Mouse (Mus musculus) intestine, embryonic 14.5 days (tissue): ENCODE measurements around the gene Emid1. TPM values are rescaled to one million over a fixed set of nuclear protein-coding genes. Genes with fewer than 3 reads are reported as not detected.

Experiments used
- ATAC-seq: fragments of 200-750 bp; cut with Nextera tagmentation; replicated peaks from 2 replicates; pipeline ENCODE4 v1.8.0; 2017; ENCODE audit warnings: low read depth, moderate number of reproducible peaks, moderate TSS enrichment, moderate library complexity; ENCODE audit not compliant: low FRiP score, low TSS enrichment
- DNase-seq: peaks from one replicate; pipeline ENCODE4 v3.0.0-alpha.2; 2018; ENCODE audit warnings: low spot score
- H3K27ac ChIP-seq: fragments of 300-500 bp; sonication (generic); 2 replicates; pipeline ENCODE4 v1.5.1; 2014; ENCODE audit warnings: low read depth, mild to moderate bottlenecking, control low read depth
- H3K27me3 ChIP-seq: fragments of 300-500 bp; sonication (generic); replicated peaks from 2 replicates; pipeline ENCODE4 v1.6.1; 2014; ENCODE audit warnings: low read length, control low read depth; ENCODE audit not compliant: control insufficient read depth, insufficient read depth
- H3K36me3 ChIP-seq: fragments of 300-500 bp; sonication (generic); 2 replicates; pipeline ENCODE4 v1.6.1; 2014; ENCODE audit warnings: low read length, control low read depth; ENCODE audit not compliant: control insufficient read depth, insufficient read depth
- H3K4me1 ChIP-seq: fragments of 300-500 bp; sonication (generic); replicated peaks from 2 replicates; pipeline ENCODE4 v1.6.1; 2014; ENCODE audit warnings: low read length, control low read depth, mixed read lengths; ENCODE audit not compliant: control insufficient read depth, insufficient read depth
- H3K4me2 ChIP-seq: fragments of 300-500 bp; sonication (generic); 2 replicates; pipeline ENCODE4 v1.6.1; 2014; ENCODE audit warnings: low read length
- H3K4me3 ChIP-seq: fragments of 300-500 bp; sonication (generic); 2 replicates; pipeline ENCODE4 v1.5.1; 2014; ENCODE audit warnings: low read depth, low read length, control low read depth, mixed read lengths
- H3K9ac ChIP-seq: fragments of 300-500 bp; sonication (generic); 2 replicates; pipeline ENCODE4 v1.6.1; 2014; ENCODE audit warnings: mild to moderate bottlenecking, low read length
- H3K9me3 ChIP-seq: fragments of 300-500 bp; sonication (generic); 2 replicates; pipeline ENCODE4 v1.6.1; 2016; ENCODE audit warnings: low read length, control low read depth; ENCODE audit not compliant: control insufficient read depth
- WGBS: fragments of 180-500 bp; shearing (Covaris S2); extraction: QIAGEN DNeasy Blood & Tissue Kit; methylation state at CpG from one replicate; pipeline ENCODE4 v1.1.7; 2014; 5-methylcytosine and 5-hydroxymethylcytosine counted together
- polyA plus RNA-seq: library from polyadenylated mRNA; unstranded; fragments of >200 nt; fragmentation: Nextera tagmentation; extraction: Ambion mirVana; gene quantifications from 2 replicates; pipeline ENCODE4 v1.2.1, GENCODE M21; 2014

The Emid1 gene
- polyA plus RNA-seq = 74.8 and 88.5 TPM in 2 replicates

DNA sequence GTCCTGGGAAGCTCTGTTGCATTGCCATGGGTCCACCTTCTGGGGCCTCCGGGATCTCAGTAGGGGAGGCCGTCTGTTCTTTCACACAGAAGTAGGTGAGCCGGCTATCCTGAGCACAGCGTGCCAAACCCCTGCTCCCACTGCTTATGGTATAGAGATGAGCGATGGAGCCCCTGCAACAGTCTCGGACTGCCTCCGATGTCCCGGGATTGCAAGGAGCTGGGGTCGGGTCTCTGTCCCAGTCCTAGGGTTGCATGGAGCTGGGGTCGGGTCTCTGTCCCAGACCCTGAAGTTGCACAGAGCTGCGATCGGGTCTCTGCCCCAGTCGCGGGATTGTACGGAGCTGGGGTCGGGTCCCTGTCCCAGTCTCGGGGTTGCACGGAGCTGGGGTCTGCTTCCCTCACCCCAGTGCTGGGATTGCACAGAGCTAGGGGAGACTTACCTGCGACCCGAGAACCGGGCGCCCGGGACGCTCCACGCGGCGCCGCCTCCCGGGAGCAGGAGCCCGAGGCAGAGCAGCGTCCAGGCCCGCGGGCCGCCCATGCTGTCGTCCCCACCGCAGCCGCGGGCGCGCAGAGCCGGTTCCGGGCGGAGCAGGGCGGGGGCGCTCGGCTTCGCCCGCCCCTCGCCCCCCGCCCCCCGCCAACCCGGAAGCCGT lies at the start of gene Emid1:
Gene Emid1, minus strand, starts transcription at position 578 of the 658 bp plus-strand sequence.
- Histone ChIP-seq H3K9ac (peak within 1 kb of the TSS; percentile 81), H3K9me3 (no peaks in the 10 kb centered on the region), H3K4me2 (peak within 1 kb of the TSS; percentile 89), H3K27me3 (no peaks in the 10 kb centered on the region), H3K27ac (peak within 1 kb of the TSS; percentile 54; the same call in 1 of the 2 replicates), H3K36me3 (no peaks in the 10 kb centered on the region), H3K4me1 (peaks cover 40% of the 10 kb centered on the region), H3K4me3 (peak within 1 kb of the TSS; percentile 63)
- DNase-seq = peak; percentile 85
- peak; percentile 51; the same call in 1 of the 2 replicates for ATAC-seq
- under 1% methylated on average over 46 of the region's 53 CpGs for WGBS

DNA sequence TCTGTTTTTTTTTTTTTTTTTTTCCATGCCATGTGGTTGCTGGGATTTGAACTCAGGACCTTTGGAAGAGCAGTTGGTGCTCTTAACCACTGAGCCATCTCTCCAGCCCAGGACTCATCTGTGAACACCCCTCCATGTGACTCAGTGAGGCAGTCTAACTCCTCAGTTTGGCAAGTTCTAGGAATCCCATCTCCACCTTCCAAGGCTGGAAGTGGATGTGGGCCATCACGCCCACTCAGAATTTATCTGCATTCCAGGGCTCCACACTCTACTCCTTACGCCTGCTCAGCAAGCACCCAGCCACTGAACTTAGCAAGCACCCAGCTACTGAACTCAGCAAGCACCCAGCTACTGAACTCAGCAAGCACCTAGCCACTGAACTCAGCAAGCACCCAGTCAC lies 47.8 kb upstream of the Emid1 start:
- Histone ChIP-seq H3K4me1 (no peaks in the 10 kb centered on the region), H3K36me3 (peaks cover 18% of the 10 kb centered on the region; the same call in 1 of the 2 replicates), H3K27ac (no peak overlapping the region), H3K9ac (no peak overlapping the region), H3K4me3 (no peak overlapping the region), H3K9me3 (no peaks in the 10 kb centered on the region), H3K27me3 (no peaks in the 10 kb centered on the region), H3K4me2 (no peak overlapping the region)
- ATAC-seq = no peak
- DNase-seq = no peak
- 78% methylated on average over 2 of the region's 2 CpGs for WGBS

DNA sequence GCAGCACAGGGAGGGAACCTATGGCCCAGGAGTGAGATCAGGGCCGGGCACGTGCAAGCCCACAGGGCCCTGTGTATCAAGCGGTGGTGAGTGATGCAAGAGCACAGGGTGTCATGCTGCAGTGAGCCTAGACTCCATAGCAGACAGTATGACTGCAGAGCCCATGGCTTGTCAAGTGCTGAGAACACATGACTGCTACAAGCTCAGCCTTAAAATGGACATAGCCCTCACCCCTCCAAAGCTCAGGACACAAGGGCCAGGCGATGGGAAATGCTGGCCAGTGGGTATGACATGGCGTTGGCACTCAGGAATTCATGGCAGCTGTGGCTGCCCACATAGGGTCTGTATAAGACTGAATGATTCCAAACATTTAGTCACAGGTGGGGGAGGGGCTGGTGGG lies 45.0 kb upstream of the Emid1 start:
- H3K27me3 ChIP-seq = no peaks in the 10 kb centered on the region
- 0 out of 2 replicates have a peak, but pooled peaks cover 3% of the 10 kb centered on the region for H3K4me1 ChIP-seq
- peaks cover 23% of the 10 kb centered on the region; the same call in 1 of the 2 replicates for H3K36me3 ChIP-seq
- 83% methylated on average over 5 of the region's 5 CpGs for WGBS
- H3K27ac ChIP-seq = no peak overlapping the region
- no peak for ATAC-seq
- H3K4me2 ChIP-seq = no peak overlapping the region
- DNase-seq = no peak
- H3K4me3 ChIP-seq = no peak overlapping the region
- H3K9ac ChIP-seq = no peak overlapping the region
- H3K9me3 ChIP-seq = no peaks in the 10 kb centered on the region

DNA sequence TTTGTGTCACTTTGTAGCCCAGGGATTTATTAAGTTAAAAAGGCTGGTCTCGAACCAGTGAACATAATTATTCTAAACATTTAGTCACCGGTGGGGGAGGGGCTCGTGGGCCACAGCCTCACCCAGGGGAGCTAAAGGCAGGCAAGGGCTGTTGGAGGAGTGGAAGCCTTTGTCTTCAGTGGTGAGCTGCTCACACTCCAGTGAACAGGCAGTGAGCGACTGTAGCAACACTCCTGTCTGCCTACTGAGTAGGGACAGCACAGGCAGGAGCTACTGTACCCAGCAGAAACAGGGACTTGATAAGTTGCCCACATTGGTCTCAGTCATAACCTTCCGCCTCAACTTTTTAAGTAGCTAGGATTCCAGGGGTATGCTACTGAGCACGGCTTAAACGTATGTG lies 44.5 kb upstream of the Emid1 start:
- Histone ChIP-seq H3K4me2 (no peak overlapping the region), H3K9ac (no peak overlapping the region), H3K27ac (no peak overlapping the region), H3K4me3 (no peak overlapping the region), H3K4me1 (0 out of 2 replicates have a peak, but pooled peaks cover 3% of the 10 kb centered on the region), H3K27me3 (no peaks in the 10 kb centered on the region), H3K36me3 (peaks cover 23% of the 10 kb centered on the region; the same call in 1 of the 2 replicates), H3K9me3 (no peaks in the 10 kb centered on the region)
- no peak for DNase-seq
- no peak for ATAC-seq
- 82% methylated on average over 7 of the region's 7 CpGs for WGBS

DNA sequence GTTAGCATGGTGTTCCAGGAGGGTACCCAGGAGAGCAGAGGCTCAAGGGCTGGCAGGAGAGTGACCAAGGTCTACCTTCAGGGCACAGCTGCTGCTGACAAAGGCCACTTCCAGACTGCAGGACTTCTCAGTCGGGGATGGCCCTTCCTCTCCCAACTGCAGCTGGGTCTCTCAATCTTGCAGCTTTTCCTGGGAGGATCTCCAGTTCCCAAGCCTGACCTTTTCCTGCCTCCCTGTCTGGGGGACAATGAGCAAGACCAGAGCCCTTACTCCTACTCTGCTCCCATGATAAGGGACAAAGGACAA lies 41.5 kb upstream of the Emid1 start:
- no peaks in the 10 kb centered on the region for H3K9me3 ChIP-seq
- H3K27ac ChIP-seq = no peak overlapping the region
- H3K4me3 ChIP-seq = no peak overlapping the region
- 0 out of 2 replicates have a peak, but pooled peaks cover 3% of the 10 kb centered on the region for H3K4me1 ChIP-seq
- DNase-seq = no peak
- ATAC-seq = no peak
- WGBS = 27% methylated on average over 1 of the region's 1 CpGs
- no peaks in the 10 kb centered on the region for H3K27me3 ChIP-seq
- no peak overlapping the region for H3K9ac ChIP-seq
- H3K4me2 ChIP-seq = no peak overlapping the region
- peaks cover 11% of the 10 kb centered on the region; the same call in 1 of the 2 replicates for H3K36me3 ChIP-seq

DNA sequence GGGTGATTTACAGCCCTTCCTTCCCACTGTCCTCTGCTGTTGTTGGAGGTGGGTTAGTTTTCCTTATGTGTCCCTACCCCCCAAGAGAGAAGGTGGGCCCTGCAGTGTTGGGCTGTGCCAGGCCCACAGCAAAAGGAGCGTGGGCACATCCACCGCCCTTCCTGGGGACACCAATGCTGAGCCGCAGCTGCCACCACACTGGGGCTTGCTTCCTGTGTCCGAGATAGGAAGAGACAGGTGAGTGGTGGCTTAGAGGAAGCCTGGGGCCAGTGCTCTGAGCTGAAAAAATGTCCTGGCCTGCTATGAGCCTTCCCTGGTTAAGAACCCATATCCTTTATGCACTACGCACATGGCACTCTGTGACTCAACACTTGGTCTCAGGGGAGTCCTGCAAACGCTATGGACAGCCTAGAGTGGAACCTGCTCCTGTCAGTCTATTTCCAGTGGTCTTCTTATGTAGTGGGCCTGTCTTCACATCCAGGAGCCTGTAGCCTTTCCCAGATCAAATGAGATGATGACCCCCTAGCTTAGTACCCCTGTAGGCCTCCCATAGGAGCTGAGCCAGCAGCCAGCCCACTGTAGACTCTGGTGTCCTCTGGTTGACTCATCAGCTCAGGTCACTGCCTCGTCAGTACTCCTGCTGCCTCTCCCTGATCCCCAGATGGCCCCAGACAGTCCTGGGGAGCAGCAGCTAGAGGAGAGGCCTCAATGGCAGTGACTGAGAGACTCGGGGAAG lies 41.0 kb upstream of the Emid1 start:
- WGBS = 76% methylated on average over 8 of the region's 8 CpGs
- DNase-seq = no peak
- no peak for ATAC-seq

DNA sequence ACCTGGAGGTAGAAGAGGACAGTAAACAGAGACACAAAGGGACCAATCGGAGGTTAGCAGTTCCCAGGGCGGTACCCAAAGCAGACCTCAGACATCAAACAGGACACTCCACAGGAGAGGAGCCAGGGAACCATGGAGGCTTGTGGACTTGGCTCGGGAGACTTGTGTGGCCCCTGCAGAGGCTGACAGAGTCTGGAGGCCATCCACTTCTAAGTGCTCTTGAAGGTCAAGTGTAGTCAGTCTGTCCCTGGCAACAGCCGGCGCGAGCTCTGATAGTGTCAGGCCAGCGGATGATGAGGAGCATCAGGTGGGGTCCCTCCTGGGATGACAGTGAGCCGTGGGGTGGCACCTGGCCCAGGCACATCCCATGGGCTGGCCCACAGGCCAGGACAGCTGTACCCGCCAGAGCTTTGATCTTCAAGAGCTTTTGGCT lies 40.0 kb upstream of the Emid1 start:
- Histone ChIP-seq H3K4me2 (no peak overlapping the region), H3K4me3 (no peak overlapping the region), H3K27me3 (no peaks in the 10 kb centered on the region), H3K9ac (no peak overlapping the region), H3K9me3 (no peaks in the 10 kb centered on the region), H3K36me3 (0 out of 2 replicates have a peak, but pooled peaks cover 6% of the 10 kb centered on the region), H3K27ac (no peak overlapping the region), H3K4me1 (0 out of 2 replicates have a peak, but pooled peaks cover 3% of the 10 kb centered on the region)
- no peak for DNase-seq
- 25% methylated on average over 9 of the region's 9 CpGs for WGBS
- ATAC-seq = no peak; the same call in 1 of the 2 replicates

More for the DNA sequence above, 41.0 kb upstream of the Emid1 start:
- no peaks in the 10 kb centered on the region for H3K9me3 ChIP-seq
- no peaks in the 10 kb centered on the region for H3K27me3 ChIP-seq
- H3K4me2 ChIP-seq = no peak overlapping the region
- no peak overlapping the region for H3K4me3 ChIP-seq
- 0 out of 2 replicates have a peak, but pooled peaks cover 6% of the 10 kb centered on the region for H3K36me3 ChIP-seq
- H3K9ac ChIP-seq = no peak overlapping the region
- H3K4me1 ChIP-seq = 0 out of 2 replicates have a peak, but pooled peaks cover 3% of the 10 kb centered on the region
- no peak overlapping the region for H3K27ac ChIP-seq

DNA sequence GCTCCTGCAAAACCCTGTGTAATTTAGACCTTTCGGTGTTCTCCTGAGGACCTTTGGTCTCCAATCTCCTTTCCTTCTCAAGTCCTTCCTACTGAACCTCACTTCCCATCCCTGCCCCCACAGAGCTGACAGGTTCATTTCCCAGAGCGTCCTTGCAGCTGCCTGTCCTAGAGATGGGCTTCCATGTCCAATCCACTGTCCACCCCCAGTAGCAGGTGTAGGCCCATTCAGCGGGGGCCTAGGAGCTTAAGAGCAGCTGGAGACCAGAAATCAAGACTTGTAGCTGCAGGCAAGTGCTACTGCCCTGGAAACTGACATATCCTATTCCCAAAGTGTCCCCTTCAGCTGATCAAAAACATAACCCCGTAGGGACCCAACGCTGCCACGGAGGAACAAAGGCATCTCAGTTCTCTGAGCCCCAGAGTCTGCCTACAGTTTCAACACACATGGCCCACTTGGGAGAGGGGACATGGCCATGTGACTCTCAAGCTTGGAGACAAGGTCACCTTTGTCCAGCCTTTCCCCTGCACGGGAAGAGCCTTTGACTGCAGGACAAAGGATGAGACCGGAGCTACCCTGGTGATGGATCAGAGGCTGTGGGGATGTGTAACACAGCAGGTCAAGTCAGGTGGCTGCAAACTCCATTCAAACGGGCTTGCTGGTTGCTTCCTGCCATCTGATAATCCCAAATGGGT lies 37.3 kb upstream of the Emid1 start:
- no peak overlapping the region for H3K9ac ChIP-seq
- 67% methylated on average over 9 of the region's 9 CpGs for WGBS
- 0 out of 2 replicates have a peak, but pooled peaks cover under 1% of the 10 kb centered on the region for H3K36me3 ChIP-seq
- 0 out of 2 replicates have a peak, but pooled peaks have one; percentile 38 for ATAC-seq
- H3K27me3 ChIP-seq = no peaks in the 10 kb centered on the region
- no peak overlapping the region for H3K27ac ChIP-seq
- no peak for DNase-seq
- H3K4me3 ChIP-seq = no peak overlapping the region
- no peak overlapping the region for H3K4me2 ChIP-seq
- 0 out of 2 replicates have a peak, but pooled peaks cover 6% of the 10 kb centered on the region for H3K4me1 ChIP-seq
- H3K9me3 ChIP-seq = no peaks in the 10 kb centered on the region
